Mouse (Mus musculus): ENCODE data around the gene Nprl2. TPM values are rescaled to one million over a fixed set of nuclear protein-coding genes. Genes with fewer than 3 reads are reported as not detected.

Nprl2 gene
- polyA plus RNA-seq, 1 experiment from 2014 or later: 12.1 TPM

GRCm38 (mm10) chr9:107582509-107583062 is 40.6 kb downstream of the Nprl2 start:
- no peaks in the 10 kb centered on the region for H3K9me3 ChIP-seq (replicated peaks; ENCODE audit: control insufficient read depth, low read length)
- H3K36me3 ChIP-seq (ENCODE audit: control insufficient read depth, insufficient read depth): peaks cover 7% of the 10 kb centered on the region
- H3K9ac ChIP-seq (ENCODE audit: low read depth, low read length): peak overlapping the region; percentile 73; the same call in 1 of the 2 replicates
- 78% methylated on average over 7 of the region's 7 CpGs for WGBS (ENCODE audit: insufficient replicate concordance)
- H3K4me3 ChIP-seq (ENCODE audit: low read depth, low read length): peak overlapping the region; percentile 70; the same call in 1 of the 2 replicates
- H3K4me1 ChIP-seq (ENCODE audit: control insufficient read depth, low read depth, low read length): peaks cover 41% of the 10 kb centered on the region
- peak overlapping the region; percentile 79; the same call in 1 of the 2 replicates for H3K4me2 ChIP-seq (ENCODE audit: low read depth, low read length)
- no peak for ATAC-seq (ENCODE audit: low read depth)
- no peaks in the 10 kb centered on the region for H3K27me3 ChIP-seq (ENCODE audit: control insufficient read depth, insufficient read depth, low read depth, low read length)
- H3K27ac ChIP-seq (ENCODE audit: low read length): peak overlapping the region; percentile 92

DNA sequence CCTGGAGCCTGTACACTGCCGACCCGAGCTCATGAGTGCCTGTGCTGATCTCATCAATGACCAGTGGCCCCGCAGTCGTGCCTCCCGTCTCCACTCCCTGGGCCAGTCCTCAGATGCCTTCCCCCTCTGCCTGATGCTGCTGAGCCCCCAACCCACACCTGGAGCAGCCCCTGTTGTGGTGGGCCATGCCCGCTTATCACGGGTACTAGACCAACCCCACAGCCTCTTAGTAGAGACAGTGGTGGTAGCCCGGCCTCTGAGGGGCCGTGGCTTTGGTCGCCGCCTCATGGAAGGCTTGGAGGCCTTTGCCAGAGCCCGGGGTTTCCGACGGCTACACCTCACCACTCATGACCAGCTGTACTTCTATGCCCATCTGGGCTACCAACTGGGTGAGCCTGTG is 41.1 kb downstream of the Nprl2 start:
- Histone ChIP-seq H3K9ac (ENCODE audit: low read depth, low read length) (no peak overlapping the region), H3K4me1 (ENCODE audit: control insufficient read depth, low read depth, low read length) (peaks cover 41% of the 10 kb centered on the region), H3K27me3 (ENCODE audit: control insufficient read depth, insufficient read depth, low read depth, low read length) (no peaks in the 10 kb centered on the region), H3K4me3 (ENCODE audit: low read depth, low read length) (no peak overlapping the region), H3K27ac (ENCODE audit: low read length) (no peak overlapping the region; the same call in 1 of the 2 replicates), H3K36me3 (ENCODE audit: control insufficient read depth, insufficient read depth) (peaks cover 7% of the 10 kb centered on the region), H3K9me3 (replicated peaks; ENCODE audit: control insufficient read depth, low read length) (no peaks in the 10 kb centered on the region), H3K4me2 (ENCODE audit: low read depth, low read length) (no peak overlapping the region)
- WGBS (ENCODE audit: insufficient replicate concordance): 89% methylated on average over 14 of the region's 14 CpGs
- ATAC-seq (ENCODE audit: low read depth): no peak

- H3K9me3 ChIP-seq (replicated peaks; ENCODE audit: control insufficient read depth, low read length): no peaks in the 10 kb centered on the region
- H3K27me3 ChIP-seq (ENCODE audit: control insufficient read depth, insufficient read depth, low read depth, low read length): no peaks in the 10 kb centered on the region
- peak overlapping the region; percentile 68 for H3K4me2 ChIP-seq (ENCODE audit: low read depth, low read length)
- H3K9ac ChIP-seq (ENCODE audit: low read depth, low read length): peak overlapping the region; percentile 48
- ATAC-seq (ENCODE audit: low read depth): no peak
- H3K36me3 ChIP-seq (ENCODE audit: control insufficient read depth, insufficient read depth): peaks cover 25% of the 10 kb centered on the region
- H3K4me1 ChIP-seq (ENCODE audit: control insufficient read depth, low read depth, low read length): peaks cover 51% of the 10 kb centered on the region
- WGBS (ENCODE audit: insufficient replicate concordance): 78% methylated on average over 5 of the region's 5 CpGs
- peak overlapping the region; percentile 93 for H3K27ac ChIP-seq (ENCODE audit: low read length)
- peak overlapping the region; percentile 59 for H3K4me3 ChIP-seq (ENCODE audit: low read depth, low read length)
Observed at GRCm38 (mm10) chr9:107586504-107586903, 44.5 kb downstream of the Nprl2 start.

- 6% methylated on average over 46 of the region's 46 CpGs for WGBS (ENCODE audit: insufficient replicate concordance)
- H3K36me3 ChIP-seq (ENCODE audit: control insufficient read depth, insufficient read depth): peaks cover 32% of the 10 kb centered on the region
Observed at GRCm38 (mm10) chr9:107586974-107587832, 45.2 kb downstream of the Nprl2 start, which contains the start of gene Ifrd2. TSS of gene Ifrd2 (plus strand) at chr9:107587642.

GRCm38 (mm10) chr9:107587833-107588639 is 46.0 kb downstream of the Nprl2 start:
- Histone ChIP-seq H3K4me1 (ENCODE audit: control insufficient read depth, low read depth, low read length) (peaks cover 37% of the 10 kb centered on the region), H3K9ac (ENCODE audit: low read depth, low read length) (peak overlapping the region; percentile 93), H3K4me2 (ENCODE audit: low read depth, low read length) (peak overlapping the region; percentile 83), H3K4me3 (ENCODE audit: low read depth, low read length) (peak overlapping the region; percentile 91), H3K27ac (ENCODE audit: low read length) (peak overlapping the region; percentile 94), H3K9me3 (replicated peaks; ENCODE audit: control insufficient read depth, low read length) (no peaks in the 10 kb centered on the region), H3K27me3 (ENCODE audit: control insufficient read depth, insufficient read depth, low read depth, low read length) (no peaks in the 10 kb centered on the region), H3K36me3 (ENCODE audit: control insufficient read depth, insufficient read depth) (peaks cover 39% of the 10 kb centered on the region)
- WGBS (ENCODE audit: insufficient replicate concordance): under 1% methylated on average over 33 of the region's 33 CpGs
- peak; percentile 22 for ATAC-seq (ENCODE audit: low read depth)

More at GRCm38 (mm10) chr9:107586974-107587832, 45.2 kb downstream of the Nprl2 start, which contains the start of gene Ifrd2:
- ATAC-seq (ENCODE audit: low read depth): peak; percentile 92
- Histone ChIP-seq H3K27ac (ENCODE audit: low read length) (peak within 1 kb of the TSS; percentile 94), H3K4me3 (ENCODE audit: low read depth, low read length) (peak within 1 kb of the TSS; percentile 91), H3K27me3 (ENCODE audit: control insufficient read depth, insufficient read depth, low read depth, low read length) (no peaks in the 10 kb centered on the region), H3K9ac (ENCODE audit: low read depth, low read length) (peak within 1 kb of the TSS; percentile 93), H3K9me3 (replicated peaks; ENCODE audit: control insufficient read depth, low read length) (no peaks in the 10 kb centered on the region), H3K4me1 (ENCODE audit: control insufficient read depth, low read depth, low read length) (peaks cover 44% of the 10 kb centered on the region), H3K4me2 (ENCODE audit: low read depth, low read length) (peak within 1 kb of the TSS; percentile 83)

DNA sequence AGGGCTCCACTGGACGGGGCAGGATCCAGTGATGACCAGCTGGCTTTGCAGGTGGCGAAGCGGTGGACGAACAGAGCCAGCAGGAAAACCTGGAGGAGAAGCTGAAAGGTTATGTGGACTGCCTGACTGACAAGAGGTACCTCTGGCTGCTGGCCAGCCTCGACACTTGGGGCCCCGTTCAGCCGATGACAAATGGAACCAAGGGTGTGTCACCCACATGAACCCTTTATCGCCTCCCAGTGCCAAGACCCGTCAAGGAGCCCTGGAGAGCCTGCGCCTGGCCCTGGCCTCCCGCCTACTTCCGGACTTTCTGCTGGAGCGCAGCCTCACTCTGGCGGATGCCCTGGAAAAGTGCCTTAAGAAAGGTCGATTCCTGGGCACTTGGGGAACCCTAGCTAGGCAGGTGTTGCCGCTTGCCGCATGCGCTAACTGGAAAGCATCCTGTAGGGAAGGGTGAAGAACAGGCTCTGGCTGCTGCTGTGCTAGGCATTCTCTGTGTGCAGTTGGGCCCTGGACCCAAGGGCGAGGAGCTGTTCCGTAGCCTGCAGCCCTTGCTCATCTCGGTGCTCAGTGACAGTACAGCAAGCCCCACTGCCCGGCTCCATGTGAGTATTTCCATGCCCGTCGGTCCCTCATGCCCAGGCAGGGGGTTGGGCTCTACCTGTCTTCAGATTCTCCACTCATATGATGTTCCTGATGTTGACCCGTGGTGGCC is 48.2 kb downstream of the Nprl2 start:
- peaks cover 37% of the 10 kb centered on the region for H3K4me1 ChIP-seq (ENCODE audit: control insufficient read depth, low read depth, low read length)
- ATAC-seq (ENCODE audit: low read depth): peak; percentile 22

DNA sequence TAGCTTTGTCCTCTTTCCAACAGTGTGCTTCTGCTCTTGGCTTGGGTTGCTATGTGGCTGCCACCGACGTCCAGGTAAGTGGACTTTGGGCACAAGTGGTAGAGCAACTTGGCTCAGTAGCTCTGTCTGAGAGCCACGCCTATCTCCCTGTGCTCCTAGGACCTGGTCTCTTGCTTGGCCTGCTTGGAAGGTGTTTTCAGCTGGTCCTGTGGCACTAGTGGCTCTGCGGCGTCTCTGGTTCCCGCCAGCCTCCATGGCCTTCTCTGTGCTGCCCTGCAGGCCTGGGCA is 48.7 kb downstream of the Nprl2 start:
- ATAC-seq (ENCODE audit: low read depth): no peak
- H3K4me1 ChIP-seq (ENCODE audit: control insufficient read depth, low read depth, low read length): peaks cover 33% of the 10 kb centered on the region
- H3K27ac ChIP-seq (ENCODE audit: low read length): peak overlapping the region; percentile 94
- no peaks in the 10 kb centered on the region for H3K27me3 ChIP-seq (ENCODE audit: control insufficient read depth, insufficient read depth, low read depth, low read length)
- WGBS (ENCODE audit: insufficient replicate concordance): 89% methylated on average over 6 of the region's 6 CpGs
- H3K9me3 ChIP-seq (replicated peaks; ENCODE audit: control insufficient read depth, low read length): no peaks in the 10 kb centered on the region
- H3K36me3 ChIP-seq (ENCODE audit: control insufficient read depth, insufficient read depth): peaks cover 53% of the 10 kb centered on the region
- H3K9ac ChIP-seq (ENCODE audit: low read depth, low read length): peak overlapping the region; percentile 14; the same call in 1 of the 2 replicates
- peak overlapping the region; percentile 83 for H3K4me2 ChIP-seq (ENCODE audit: low read depth, low read length)
- H3K4me3 ChIP-seq (ENCODE audit: low read depth, low read length): peak overlapping the region; percentile 91

More for the DNA sequence above, 48.2 kb downstream of the Nprl2 start:
- Histone ChIP-seq H3K4me3 (ENCODE audit: low read depth, low read length) (peak overlapping the region; percentile 91), H3K27me3 (ENCODE audit: control insufficient read depth, insufficient read depth, low read depth, low read length) (no peaks in the 10 kb centered on the region), H3K9me3 (replicated peaks; ENCODE audit: control insufficient read depth, low read length) (no peaks in the 10 kb centered on the region), H3K4me2 (ENCODE audit: low read depth, low read length) (peak overlapping the region; percentile 83), H3K36me3 (ENCODE audit: control insufficient read depth, insufficient read depth) (peaks cover 53% of the 10 kb centered on the region), H3K9ac (ENCODE audit: low read depth, low read length) (peak overlapping the region; percentile 93), H3K27ac (ENCODE audit: low read length) (peak overlapping the region; percentile 94)
- 59% methylated on average over 25 of the region's 25 CpGs for WGBS (ENCODE audit: insufficient replicate concordance)

Measured in liver, embryonic 16.5 days (tissue).